Mouse (Mus musculus) kidney, embryonic 16.5 days (tissue): Measurements from ENCODE around the gene H1f0. TPM values are rescaled to one million over a fixed set of nuclear protein-coding genes. Genes with fewer than 3 reads are reported as not detected.
A peak's percentile ranks its signal among the peaks of the same experiment; 100 is the strongest.
"Not testable (repeated sequence)": the region's sequence is repeated elsewhere in the genome, so short reads cannot be mapped to it uniquely, and the experiment has no call there.

Source experiments
- ATAC-seq: fragments of 200-750 bp; cut with Nextera tagmentation; 2 replicates; pipeline ENCODE4 v1.8.0; 2017; ENCODE audit warnings: moderate TSS enrichment; ENCODE audit not compliant: low FRiP score, low TSS enrichment
- H3K27ac ChIP-seq: fragments of 300-500 bp; sonication (generic); 2 replicates; pipeline ENCODE4 v1.5.1; 2014; ENCODE audit warnings: low read length
- H3K27me3 ChIP-seq: fragments of 300-500 bp; sonication (generic); 2 replicates; pipeline ENCODE4 v1.6.1; 2014; ENCODE audit warnings: low read length, control low read depth, mixed read lengths; ENCODE audit not compliant: insufficient read depth
- H3K36me3 ChIP-seq: fragments of 300-500 bp; sonication (generic); 2 replicates; pipeline ENCODE4 v1.6.1; 2014; ENCODE audit warnings: low read length, control low read depth, mixed read lengths; ENCODE audit not compliant: insufficient read depth
- H3K4me1 ChIP-seq: fragments of 300-500 bp; sonication (generic); 2 replicates; pipeline ENCODE4 v1.6.1; 2014; ENCODE audit warnings: low read length, control low read depth, mixed read lengths; ENCODE audit not compliant: insufficient read depth
- H3K4me2 ChIP-seq: fragments of 300-500 bp; sonication (generic); replicated peaks from 2 replicates; pipeline ENCODE4 v1.6.1; 2014; ENCODE audit warnings: low read depth, low read length
- H3K4me3 ChIP-seq: fragments of 300-500 bp; sonication (generic); 2 replicates; pipeline ENCODE4 v1.5.1; 2014; ENCODE audit warnings: mild to moderate bottlenecking, low read length
- H3K9ac ChIP-seq: fragments of 300-500 bp; sonication (generic); replicated peaks from 2 replicates; pipeline ENCODE4 v1.6.1; 2014; ENCODE audit warnings: low read length
- H3K9me3 ChIP-seq: fragments of 300-500 bp; sonication (generic); 2 replicates; pipeline ENCODE4 v1.6.1; 2016; ENCODE audit warnings: low read length, control low read depth
- WGBS: fragments of 180-500 bp; shearing (Covaris S2); extraction: QIAGEN DNeasy Blood & Tissue Kit; methylation state at CpG from one replicate; pipeline ENCODE4 v1.1.7; 2014; 5-methylcytosine and 5-hydroxymethylcytosine counted together
- polyA plus RNA-seq: library from polyadenylated mRNA; unstranded; fragments of >200 nt; fragmentation: Nextera tagmentation; extraction: Ambion mirVana; gene quantifications from 2 replicates; pipeline ENCODE4 v1.2.1, GENCODE M21; 2015

H1f0 gene
- polyA plus RNA-seq, 1 experiment from 2014 or later, result 521 TPM

DNA sequence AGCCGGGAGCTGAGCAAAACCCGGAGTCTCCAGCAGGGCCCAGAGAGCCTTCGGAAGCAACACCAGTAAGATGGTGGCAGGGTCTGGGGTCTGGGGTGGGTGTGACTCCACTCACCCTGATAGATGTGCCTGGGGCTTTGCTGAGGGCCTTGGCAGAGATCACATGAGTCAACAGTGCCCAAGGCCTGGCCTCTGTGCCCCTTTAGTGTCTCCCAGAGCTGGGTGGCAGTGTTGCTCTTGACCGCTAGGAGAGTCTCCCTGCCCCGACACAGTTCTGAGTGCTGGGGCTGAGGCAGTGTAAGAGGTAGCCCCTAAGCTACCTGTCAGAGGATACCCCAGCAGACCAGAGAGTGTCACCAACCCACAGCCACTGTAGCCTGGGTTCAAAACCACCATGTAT lies 26.7 kb upstream of the H1f0 start:
- Histone ChIP-seq H3K4me2 (no peak overlapping the region), H3K36me3 (peaks cover 74% of the 10 kb centered on the region), H3K27me3 (no peaks in the 10 kb centered on the region), H3K4me1 (peaks cover 38% of the 10 kb centered on the region), H3K9ac (no peak overlapping the region), H3K27ac (no peak overlapping the region), H3K9me3 (no peaks in the 10 kb centered on the region), H3K4me3 (no peak overlapping the region)
- peak; percentile 16; the same call in 1 of the 2 replicates for ATAC-seq
- WGBS, result 90% methylated on average over 5 of the region's 5 CpGs

GRCm38 (mm10) chr15:79002036-79002435 lies 26.2 kb upstream of the H1f0 start:
- H3K36me3 ChIP-seq, result peaks cover 75% of the 10 kb centered on the region
- 31% methylated on average over 19 of the region's 19 CpGs for WGBS
- ATAC-seq, result peak; percentile 80

GRCm38 (mm10) chr15:79003079-79003478 lies 25.2 kb upstream of the H1f0 start:
- ATAC-seq, result no peak
- H3K4me2 ChIP-seq, result no peak overlapping the region
- H3K27me3 ChIP-seq, result no peaks in the 10 kb centered on the region
- no peaks in the 10 kb centered on the region for H3K9me3 ChIP-seq
- H3K36me3 ChIP-seq, result peaks cover 72% of the 10 kb centered on the region
- H3K4me3 ChIP-seq, result no peak overlapping the region
- H3K27ac ChIP-seq, result 0 out of 2 replicates have a peak overlapping the region, but pooled peaks have one; percentile 10
- WGBS, result 74% methylated on average over 3 of the region's 3 CpGs
- peaks cover 33% of the 10 kb centered on the region for H3K4me1 ChIP-seq
- H3K9ac ChIP-seq, result no peak overlapping the region

More at GRCm38 (mm10) chr15:79002036-79002435, 26.2 kb upstream of the H1f0 start:
- Histone ChIP-seq H3K27me3 (no peaks in the 10 kb centered on the region), H3K4me2 (no peak overlapping the region), H3K4me1 (peaks cover 38% of the 10 kb centered on the region), H3K4me3 (no peak overlapping the region), H3K27ac (no peak overlapping the region), H3K9ac (no peak overlapping the region), H3K9me3 (no peaks in the 10 kb centered on the region)

DNA sequence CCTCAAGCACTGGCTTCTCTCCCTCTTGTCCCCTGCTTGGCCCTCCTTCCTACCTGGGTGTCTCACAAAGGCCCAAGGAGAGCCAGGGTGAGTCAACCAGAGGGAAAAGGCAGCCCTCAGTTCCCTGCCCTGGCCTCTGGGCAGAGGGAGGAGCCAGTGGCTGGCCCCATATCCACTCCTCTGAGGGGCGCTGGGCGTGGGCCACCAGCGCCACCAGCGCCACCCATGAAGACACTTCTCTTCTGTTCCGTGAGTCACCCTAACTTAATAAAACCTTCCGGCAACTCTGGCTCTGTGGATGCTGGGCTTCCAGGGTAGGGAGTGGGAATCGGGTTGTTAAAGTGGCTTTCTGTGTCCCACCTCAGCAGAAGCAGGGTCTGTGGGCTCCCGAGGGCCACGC lies 22.7 kb upstream of the H1f0 start:
- no peak overlapping the region for H3K4me3 ChIP-seq
- H3K4me1 ChIP-seq, result peaks cover 10% of the 10 kb centered on the region
- H3K27ac ChIP-seq, result no peak overlapping the region
- 88% methylated on average over 9 of the region's 9 CpGs for WGBS
- ATAC-seq, result no peak
- no peaks in the 10 kb centered on the region for H3K9me3 ChIP-seq
- no peaks in the 10 kb centered on the region for H3K27me3 ChIP-seq
- no peak overlapping the region for H3K4me2 ChIP-seq
- no peak overlapping the region for H3K9ac ChIP-seq
- peaks cover 58% of the 10 kb centered on the region for H3K36me3 ChIP-seq

- Histone ChIP-seq H3K4me1 (peaks cover 9% of the 10 kb centered on the region), H3K4me2 (no peak overlapping the region), H3K9me3 (no peaks in the 10 kb centered on the region), H3K36me3 (peaks cover 47% of the 10 kb centered on the region), H3K27ac (no peak overlapping the region), H3K27me3 (no peaks in the 10 kb centered on the region), H3K9ac (no peak overlapping the region), H3K4me3 (no peak overlapping the region)
- 80% methylated on average over 3 of the region's 3 CpGs for WGBS
- no peak for ATAC-seq
Measured at GRCm38 (mm10) chr15:79006638-79007037, 21.6 kb upstream of the H1f0 start.

- no peak overlapping the region for H3K4me2 ChIP-seq
- no peak for ATAC-seq
- no peaks in the 10 kb centered on the region for H3K27me3 ChIP-seq
- H3K4me1 ChIP-seq, result peaks cover 5% of the 10 kb centered on the region
- peaks cover 43% of the 10 kb centered on the region for H3K36me3 ChIP-seq
- H3K9ac ChIP-seq, result no peak overlapping the region
- no peak overlapping the region for H3K27ac ChIP-seq
- H3K9me3 ChIP-seq, result no peaks in the 10 kb centered on the region
- H3K4me3 ChIP-seq, result no peak overlapping the region
- WGBS, result 86% methylated on average over 5 of the region's 5 CpGs
Measured at GRCm38 (mm10) chr15:79007059-79007458, 21.2 kb upstream of the H1f0 start.

DNA sequence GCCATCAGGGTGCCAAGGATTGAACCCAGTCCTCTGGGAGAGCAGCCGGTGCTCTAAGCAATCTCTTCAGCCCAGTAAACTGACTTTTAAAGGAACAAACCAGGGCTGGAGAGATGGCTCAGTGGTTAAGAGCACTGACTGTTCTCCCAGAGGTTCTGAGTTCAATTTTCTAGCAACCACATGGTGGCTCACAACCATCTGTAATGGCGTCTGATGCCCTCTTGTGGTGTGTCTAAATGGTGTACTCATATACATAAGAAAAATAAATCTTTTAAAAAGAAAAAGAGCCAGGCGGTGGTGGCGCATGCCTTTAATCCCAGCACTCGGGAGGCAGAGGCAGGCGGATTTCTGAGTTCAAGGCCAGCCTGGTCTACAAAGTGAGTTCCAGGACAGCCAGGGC lies 20.4 kb upstream of the H1f0 start:
- not testable (repeated sequence) for H3K4me1 ChIP-seq, H3K9me3 ChIP-seq, H3K9ac ChIP-seq, H3K27me3 ChIP-seq, H3K4me3 ChIP-seq, H3K27ac ChIP-seq, ATAC-seq, H3K4me2 ChIP-seq
- 93% methylated on average over 6 of the region's 6 CpGs for WGBS
- H3K36me3 ChIP-seq, result peaks cover 35% of the 10 kb centered on the region

GRCm38 (mm10) chr15:79009734-79010133 lies 18.5 kb upstream of the H1f0 start:
- H3K9me3 ChIP-seq, result no peaks in the 10 kb centered on the region
- H3K27me3 ChIP-seq, result no peaks in the 10 kb centered on the region
- H3K4me3 ChIP-seq, result no peak overlapping the region
- H3K4me1 ChIP-seq, result peaks cover 5% of the 10 kb centered on the region
- H3K4me2 ChIP-seq, result no peak overlapping the region
- 66% methylated on average over 5 of the region's 5 CpGs for WGBS
- no peak overlapping the region for H3K9ac ChIP-seq
- H3K27ac ChIP-seq, result no peak overlapping the region
- peaks cover 19% of the 10 kb centered on the region for H3K36me3 ChIP-seq
- ATAC-seq, result no peak

GRCm38 (mm10) chr15:79011550-79011949 lies 16.7 kb upstream of the H1f0 start:
- no peak for ATAC-seq
- H3K9me3 ChIP-seq, result no peaks in the 10 kb centered on the region
- 0 out of 2 replicates have a peak overlapping the region, but pooled peaks have one; percentile 6 for H3K9ac ChIP-seq
- H3K36me3 ChIP-seq, result peaks cover 3% of the 10 kb centered on the region; the same call in 1 of the 2 replicates
- H3K4me2 ChIP-seq, result no peak overlapping the region
- no peak overlapping the region for H3K4me3 ChIP-seq
- H3K27ac ChIP-seq, result 0 out of 2 replicates have a peak overlapping the region, but pooled peaks have one; percentile 35
- no peaks in the 10 kb centered on the region for H3K27me3 ChIP-seq
- 48% methylated on average over 10 of the region's 10 CpGs for WGBS
- H3K4me1 ChIP-seq, result peaks cover 5% of the 10 kb centered on the region

DNA sequence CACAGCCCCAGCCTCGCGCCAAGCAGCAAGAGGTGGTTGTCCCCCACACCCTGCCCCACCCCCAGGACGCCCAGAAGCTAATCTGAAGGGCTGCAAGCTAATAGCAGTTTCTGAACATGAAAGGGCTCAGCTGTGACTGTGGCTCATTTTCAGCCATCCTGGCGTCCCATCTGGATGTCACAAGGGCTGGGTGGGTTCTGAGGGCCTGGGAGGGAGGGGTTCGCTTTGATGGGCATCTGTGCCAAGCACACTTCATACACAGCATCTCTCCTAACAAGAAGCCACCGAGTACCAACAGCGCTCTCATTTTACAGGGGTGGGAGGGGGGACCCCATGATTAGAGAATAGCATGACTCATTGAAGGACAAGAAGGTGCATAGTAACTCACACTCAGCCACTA lies 14.9 kb upstream of the H1f0 start:
- ATAC-seq, result no peak
- Histone ChIP-seq H3K9me3 (no peaks in the 10 kb centered on the region), H3K4me1 (peaks cover 11% of the 10 kb centered on the region), H3K4me2 (no peak overlapping the region), H3K36me3 (no peaks in the 10 kb centered on the region), H3K4me3 (no peak overlapping the region), H3K27me3 (no peaks in the 10 kb centered on the region), H3K27ac (no peak overlapping the region), H3K9ac (no peak overlapping the region)
- WGBS, result 50% methylated on average over 7 of the region's 7 CpGs
